Mouse (Mus musculus) embryonic facial prominence, embryonic 12.5 days (tissue): Measurements from ENCODE around the gene Casc1. TPM values are rescaled to one million over a fixed set of nuclear protein-coding genes. Genes with fewer than 3 reads are reported as not detected.

Experiments used
- ATAC-seq: fragments of 200-750 bp; cut with Nextera tagmentation; 2 replicates; pipeline ENCODE4 v1.8.0; 2017; ENCODE audit not compliant: insufficient number of reproducible peaks, insufficient read depth, low FRiP score, low TSS enrichment
- H3K27ac ChIP-seq: fragments of 300-500 bp; sonication (generic); 2 replicates; pipeline ENCODE4 v1.5.1; 2016; ENCODE audit warnings: mild to moderate bottlenecking
- H3K27me3 ChIP-seq: fragments of 300-500 bp; sonication (generic); 2 replicates; pipeline ENCODE4 v1.6.1; 2016; ENCODE audit warnings: mild to moderate bottlenecking, moderate library complexity
- H3K36me3 ChIP-seq: fragments of 300-500 bp; sonication (generic); 2 replicates; pipeline ENCODE4 v1.6.1; 2016; ENCODE audit warnings: mild to moderate bottlenecking
- H3K4me1 ChIP-seq: fragments of 300-500 bp; sonication (generic); 2 replicates; pipeline ENCODE4 v1.6.1; 2016
- H3K4me2 ChIP-seq: fragments of 300-500 bp; sonication (generic); replicated peaks from 2 replicates; pipeline ENCODE4 v1.6.1; 2016; ENCODE audit warnings: mild to moderate bottlenecking, moderate library complexity
- H3K4me3 ChIP-seq: fragments of 300-500 bp; sonication (generic); 2 replicates; pipeline ENCODE4 v1.5.1; 2016; ENCODE audit warnings: mild to moderate bottlenecking
- H3K9ac ChIP-seq: fragments of 300-500 bp; sonication (generic); 2 replicates; pipeline ENCODE4 v1.6.1; 2016; ENCODE audit warnings: mild to moderate bottlenecking, moderate library complexity
- H3K9me3 ChIP-seq: fragments of 300-500 bp; sonication (generic); 2 replicates; pipeline ENCODE4 v1.6.1; 2016; ENCODE audit warnings: mild to moderate bottlenecking, moderate library complexity
- WGBS: fragments of 180-500 bp; shearing (Covaris S2); methylation state at CpG from one replicate; pipeline ENCODE4 v1.1.7; 2016; 5-methylcytosine and 5-hydroxymethylcytosine counted together
- polyA plus RNA-seq: library from polyadenylated mRNA; unstranded; fragments of >200 nt; fragmentation: Nextera tagmentation; extraction: Ambion mirVana; gene quantifications from 2 replicates; pipeline ENCODE4 v1.2.1, GENCODE M21; 2016

Gene Casc1
- polyA plus RNA-seq, 1 experiment from 2014 or later = 0.35 TPM

GRCm38 (mm10) chr6:145197949-145198686, 12.7 kb downstream of the Casc1 start:
- WGBS = 96% methylated on average over 8 of the region's 8 CpGs
- Histone ChIP-seq H3K4me3 (no peak overlapping the region), H3K4me2 (no peak overlapping the region), H3K4me1 (no peaks in the 10 kb centered on the region), H3K27ac (no peak overlapping the region), H3K9me3 (no peaks in the 10 kb centered on the region), H3K27me3 (no peaks in the 10 kb centered on the region), H3K9ac (no peak overlapping the region), H3K36me3 (no peaks in the 10 kb centered on the region)
- no peak for ATAC-seq

- Histone ChIP-seq H3K4me1 (no peaks in the 10 kb centered on the region), H3K9ac (no peak overlapping the region), H3K9me3 (no peaks in the 10 kb centered on the region), H3K27ac (no peak overlapping the region), H3K36me3 (no peaks in the 10 kb centered on the region), H3K4me2 (no peak overlapping the region), H3K4me3 (no peak overlapping the region), H3K27me3 (no peaks in the 10 kb centered on the region)
- 79% methylated on average over 11 of the region's 11 CpGs for WGBS
- no peak for ATAC-seq
Observed at GRCm38 (mm10) chr6:145193446-145193845, 17.4 kb downstream of the Casc1 start.

GRCm38 (mm10) chr6:145193038-145193437, 17.8 kb downstream of the Casc1 start:
- no peaks in the 10 kb centered on the region for H3K9me3 ChIP-seq
- H3K36me3 ChIP-seq = no peaks in the 10 kb centered on the region
- no peaks in the 10 kb centered on the region for H3K27me3 ChIP-seq
- no peak overlapping the region for H3K9ac ChIP-seq
- WGBS = 88% methylated on average over 3 of the region's 3 CpGs
- no peak overlapping the region for H3K4me3 ChIP-seq
- H3K27ac ChIP-seq = no peak overlapping the region
- ATAC-seq = no peak
- no peak overlapping the region for H3K4me2 ChIP-seq
- no peaks in the 10 kb centered on the region for H3K4me1 ChIP-seq

GRCm38 (mm10) chr6:145187093-145188088, 23.4 kb downstream of the Casc1 start:
- WGBS = 65% methylated on average over 27 of the region's 27 CpGs
- ATAC-seq = no peak
- Histone ChIP-seq H3K36me3 (no peaks in the 10 kb centered on the region), H3K4me2 (peak overlapping the region; percentile 38), H3K4me3 (peak overlapping the region; percentile 20), H3K27ac (no peak overlapping the region), H3K9me3 (no peaks in the 10 kb centered on the region), H3K9ac (no peak overlapping the region), H3K27me3 (no peaks in the 10 kb centered on the region), H3K4me1 (no peaks in the 10 kb centered on the region)

- H3K4me3 ChIP-seq = no peak overlapping the region
- ATAC-seq = no peak
- no peaks in the 10 kb centered on the region for H3K27me3 ChIP-seq
- no peaks in the 10 kb centered on the region for H3K36me3 ChIP-seq
- H3K4me1 ChIP-seq = no peaks in the 10 kb centered on the region
- no peaks in the 10 kb centered on the region for H3K9me3 ChIP-seq
- no peak overlapping the region for H3K9ac ChIP-seq
- 88% methylated on average over 1 of the region's 1 CpGs for WGBS
- H3K27ac ChIP-seq = no peak overlapping the region
- no peak overlapping the region for H3K4me2 ChIP-seq
Observed at GRCm38 (mm10) chr6:145186096-145186495, 24.7 kb downstream of the Casc1 start.

GRCm38 (mm10) chr6:145182044-145182443, 28.8 kb downstream of the Casc1 start:
- Histone ChIP-seq H3K9me3 (no peaks in the 10 kb centered on the region), H3K4me3 (no peak overlapping the region), H3K9ac (no peak overlapping the region), H3K27me3 (no peaks in the 10 kb centered on the region), H3K4me1 (no peaks in the 10 kb centered on the region), H3K4me2 (no peak overlapping the region), H3K27ac (no peak overlapping the region), H3K36me3 (no peaks in the 10 kb centered on the region)
- ATAC-seq = no peak
- WGBS = 79% methylated on average over 8 of the region's 8 CpGs

- Histone ChIP-seq H3K4me2 (no peak overlapping the region), H3K4me3 (no peak overlapping the region), H3K4me1 (peaks cover 7% of the 10 kb centered on the region; the same call in 1 of the 2 replicates), H3K9me3 (no peaks in the 10 kb centered on the region), H3K27ac (no peak overlapping the region), H3K9ac (no peak overlapping the region), H3K27me3 (peaks cover 9% of the 10 kb centered on the region; the same call in 1 of the 2 replicates), H3K36me3 (no peaks in the 10 kb centered on the region)
- WGBS = 31% methylated on average over 6 of the region's 6 CpGs
- no peak for ATAC-seq
Observed at GRCm38 (mm10) chr6:145179665-145180064, 31.1 kb downstream of the Casc1 start.

GRCm38 (mm10) chr6:145176474-145176873, 34.3 kb downstream of the Casc1 start:
- 43% methylated on average over 10 of the region's 10 CpGs for WGBS
- Histone ChIP-seq H3K9ac (no peak overlapping the region), H3K4me1 (peaks cover 18% of the 10 kb centered on the region), H3K4me3 (no peak overlapping the region), H3K27ac (no peak overlapping the region), H3K9me3 (no peaks in the 10 kb centered on the region), H3K4me2 (no peak overlapping the region), H3K27me3 (peaks cover 9% of the 10 kb centered on the region; the same call in 1 of the 2 replicates), H3K36me3 (no peaks in the 10 kb centered on the region)
- no peak for ATAC-seq

GRCm38 (mm10) chr6:145175571-145175981, 35.2 kb downstream of the Casc1 start:
- Histone ChIP-seq H3K4me1 (peaks cover 18% of the 10 kb centered on the region), H3K27me3 (peaks cover 9% of the 10 kb centered on the region; the same call in 1 of the 2 replicates), H3K27ac (no peak overlapping the region), H3K36me3 (no peaks in the 10 kb centered on the region), H3K4me3 (no peak overlapping the region), H3K4me2 (no peak overlapping the region), H3K9me3 (no peaks in the 10 kb centered on the region), H3K9ac (no peak overlapping the region)
- no peak for ATAC-seq
- WGBS = 36% methylated on average over 9 of the region's 9 CpGs

GRCm38 (mm10) chr6:145173781-145174191, 37.0 kb downstream of the Casc1 start:
- ATAC-seq = peak; percentile 71
- 5% methylated on average over 11 of the region's 11 CpGs for WGBS
- Histone ChIP-seq H3K27ac (0 out of 2 replicates have a peak overlapping the region, but pooled peaks have one; percentile 12), H3K9ac (0 out of 2 replicates have a peak overlapping the region, but pooled peaks have one; percentile 19), H3K4me2 (peak overlapping the region; percentile 27), H3K4me1 (peaks cover 18% of the 10 kb centered on the region), H3K4me3 (no peak overlapping the region), H3K36me3 (no peaks in the 10 kb centered on the region), H3K27me3 (peaks cover 9% of the 10 kb centered on the region; the same call in 1 of the 2 replicates), H3K9me3 (no peaks in the 10 kb centered on the region)

GRCm38 (mm10) chr6:145171892-145172606, 38.8 kb downstream of the Casc1 start:
- H3K4me1 ChIP-seq = peaks cover 18% of the 10 kb centered on the region
- H3K36me3 ChIP-seq = no peaks in the 10 kb centered on the region
- no peak overlapping the region for H3K4me3 ChIP-seq
- no peak overlapping the region for H3K4me2 ChIP-seq
- H3K9me3 ChIP-seq = no peaks in the 10 kb centered on the region
- no peak overlapping the region for H3K27ac ChIP-seq
- no peak overlapping the region for H3K9ac ChIP-seq
- 84% methylated on average over 14 of the region's 14 CpGs for WGBS
- ATAC-seq = no peak
- H3K27me3 ChIP-seq = peaks cover 9% of the 10 kb centered on the region; the same call in 1 of the 2 replicates
